Mouse (Mus musculus): Measurements from ENCODE around the gene Pam.

DNA sequence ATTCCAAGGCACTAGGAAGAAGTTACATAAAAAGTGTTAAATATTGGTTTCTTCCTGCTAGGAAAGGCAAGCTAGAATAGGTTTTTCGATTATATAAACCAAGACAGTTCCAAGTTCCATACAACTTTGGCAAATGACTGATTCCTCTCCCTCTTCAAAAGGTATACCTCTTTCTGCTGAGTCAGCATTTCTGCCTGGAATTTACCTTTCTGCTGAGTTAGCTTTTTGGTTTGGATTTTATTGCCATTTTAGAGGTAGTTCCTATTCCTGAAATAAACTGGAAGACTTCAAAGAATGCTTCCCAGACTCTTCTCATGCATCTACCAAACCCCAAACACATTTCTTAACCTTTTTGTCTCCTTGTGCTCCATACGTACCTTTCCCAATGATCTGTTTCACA lies 327.4 kb downstream of the Pam start:
- TF ChIP-seq POLR2A (IDR thresholded peaks at IDR 0.05; ENCODE audit: low read depth, low read length) (no peak), CTCF (conservative IDR thresholded peaks at IDR 0.05; ENCODE audit: insufficient read depth, insufficient read length, low read depth, low read length) (no peak)

Measured in kidney, adult 2 months (tissue).